Mouse (Mus musculus) lung, embryonic 16.5 days (tissue): ENCODE measurements around the gene Cgref1. TPM values are rescaled to one million over a fixed set of nuclear protein-coding genes. Genes with fewer than 3 reads are reported as not detected.

ENCODE experiments used
- ATAC-seq: fragments of 200-750 bp; cut with Nextera tagmentation; 2 replicates; pipeline ENCODE4 v1.8.0; 2017; ENCODE audit warnings: low read depth, mild to moderate bottlenecking, moderate library complexity
- H3K27ac ChIP-seq: fragments of 300-500 bp; sonication (generic); 2 replicates; pipeline ENCODE4 v1.5.1; 2014; ENCODE audit warnings: mild to moderate bottlenecking, control low read depth, low read length
- H3K27me3 ChIP-seq: fragments of 300-500 bp; sonication (generic); 2 replicates; pipeline ENCODE4 v1.6.1; 2014; ENCODE audit warnings: low read depth, low read length, mixed read lengths; ENCODE audit not compliant: control insufficient read depth, insufficient read depth
- H3K36me3 ChIP-seq: fragments of 300-500 bp; sonication (generic); 2 replicates; pipeline ENCODE4 v1.6.1; 2014; ENCODE audit warnings: low read length; ENCODE audit not compliant: control insufficient read depth, insufficient read depth
- H3K4me1 ChIP-seq: fragments of 300-500 bp; sonication (generic); replicated peaks from 2 replicates; pipeline ENCODE4 v1.6.1; 2014; ENCODE audit warnings: low read length, mixed read lengths; ENCODE audit not compliant: control insufficient read depth, insufficient read depth
- H3K4me2 ChIP-seq: fragments of 300-500 bp; sonication (generic); 2 replicates; pipeline ENCODE4 v1.6.1; 2014; ENCODE audit warnings: low read depth, low read length, control low read depth
- H3K4me3 ChIP-seq: fragments of 300-500 bp; sonication (generic); 2 replicates; pipeline ENCODE4 v1.5.1; 2014; ENCODE audit warnings: mild to moderate bottlenecking, low read length, control low read depth
- H3K9ac ChIP-seq: fragments of 300-500 bp; sonication (generic); 2 replicates; pipeline ENCODE4 v1.6.1; 2014; ENCODE audit warnings: low read length, control low read depth
- H3K9me3 ChIP-seq: fragments of 300-500 bp; sonication (generic); 2 replicates; pipeline ENCODE4 v1.6.1; 2016; ENCODE audit warnings: low read length; ENCODE audit not compliant: control insufficient read depth
- WGBS: fragments of 180-500 bp; shearing (Covaris S2); extraction: QIAGEN DNeasy Blood & Tissue Kit; methylation state at CpG from one replicate; pipeline ENCODE4 v1.1.7; 2014; 5-methylcytosine and 5-hydroxymethylcytosine counted together
- polyA plus RNA-seq: library from polyadenylated mRNA; unstranded; fragments of >200 nt; fragmentation: Nextera tagmentation; extraction: Ambion mirVana; gene quantifications from 2 replicates; pipeline ENCODE4 v1.2.1, GENCODE M21; 2015

Cgref1 gene
- polyA plus RNA-seq, 1 experiment from 2014 or later, result 3.3 TPM

DNA sequence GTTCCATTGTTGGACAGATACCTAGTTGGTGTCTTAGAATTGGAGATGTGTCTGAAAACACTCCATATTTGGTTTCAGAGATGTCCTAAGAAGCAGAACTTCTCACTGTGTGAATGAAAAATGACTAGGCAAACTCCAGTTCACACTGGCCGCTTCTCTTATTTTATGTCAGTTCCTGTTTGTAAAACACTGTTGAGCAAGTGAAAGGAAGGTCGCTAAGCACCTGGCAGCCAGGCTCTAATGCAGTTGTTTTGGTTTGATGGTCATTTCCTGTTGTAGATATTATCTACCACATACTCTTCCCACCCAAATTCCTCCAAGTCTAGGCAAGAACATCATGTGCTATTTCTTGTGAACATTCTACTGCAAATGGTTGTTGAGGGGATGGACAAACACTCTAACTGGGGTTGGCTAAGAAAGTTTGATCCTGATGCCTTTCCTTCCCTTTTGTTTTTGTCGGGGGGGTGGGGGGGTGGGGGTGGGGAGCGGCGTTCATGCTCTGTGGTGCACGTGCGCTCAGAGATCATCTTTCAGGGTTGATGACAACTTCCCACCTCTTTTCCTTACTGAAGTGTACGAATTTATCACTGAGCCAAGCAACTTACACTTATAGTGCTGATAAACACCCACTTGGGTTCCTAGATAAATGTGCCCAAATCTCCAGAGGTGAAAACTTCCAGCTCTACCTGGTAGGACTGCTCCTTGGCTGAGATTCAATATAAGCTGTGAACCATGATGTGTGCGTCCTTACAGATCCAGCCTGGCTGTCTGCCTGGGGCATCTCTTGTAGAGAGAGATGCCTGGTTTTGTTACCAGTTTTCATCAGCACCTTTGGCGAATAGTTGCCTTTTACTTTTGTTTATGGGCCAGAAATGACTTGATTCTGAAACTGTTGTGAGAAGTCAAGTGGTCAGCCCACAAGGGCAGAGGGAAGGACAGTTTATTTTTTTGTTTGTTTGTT is 16.4 kb upstream of the Cgref1 start:
- Histone ChIP-seq H3K9me3 (no peaks in the 10 kb centered on the region), H3K27ac (no peak overlapping the region), H3K9ac (no peak overlapping the region), H3K4me3 (no peak overlapping the region), H3K4me1 (peaks cover 15% of the 10 kb centered on the region), H3K27me3 (no peaks in the 10 kb centered on the region), H3K36me3 (peaks cover 10% of the 10 kb centered on the region), H3K4me2 (no peak overlapping the region)
- ATAC-seq, result no peak
- WGBS, result 50% methylated on average over 10 of the region's 10 CpGs

DNA sequence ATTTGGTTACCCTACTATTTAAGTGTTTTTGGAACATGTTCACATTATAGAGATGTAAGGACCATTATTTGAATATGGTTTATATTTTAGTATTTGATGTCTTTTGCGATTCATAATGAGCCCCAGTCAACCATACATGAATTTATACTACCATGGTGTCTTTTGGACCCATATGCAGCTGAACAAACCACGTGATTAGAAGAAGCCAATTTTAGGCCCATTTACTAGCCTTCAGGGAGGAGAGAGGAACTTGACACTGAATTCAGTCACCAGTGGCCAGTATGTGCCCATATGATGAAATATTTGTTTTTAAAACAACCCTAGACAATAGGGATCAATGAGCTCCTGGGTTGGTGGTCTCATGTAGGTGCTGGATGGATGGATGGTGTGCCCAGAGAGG is 15.4 kb upstream of the Cgref1 start:
- H3K4me1 ChIP-seq, result peaks cover 15% of the 10 kb centered on the region
- H3K4me3 ChIP-seq, result no peak overlapping the region; the same call in 1 of the 2 replicates

GRCm38 (mm10) chr5:30959966-30960501 is 14.6 kb upstream of the Cgref1 start, which contains the start of gene Preb:
Gene Preb, minus strand, starts transcription at chr5:30960361.
- H3K9ac ChIP-seq, result peak within 1 kb of the TSS; percentile 81
- under 1% methylated on average over 56 of the region's 56 CpGs for WGBS

More for the DNA sequence above, 15.4 kb upstream of the Cgref1 start:
- Histone ChIP-seq H3K27ac (no peak overlapping the region; the same call in 1 of the 2 replicates), H3K9ac (no peak overlapping the region), H3K27me3 (no peaks in the 10 kb centered on the region), H3K36me3 (peaks cover 12% of the 10 kb centered on the region), H3K4me2 (peak overlapping the region; percentile 62), H3K9me3 (no peaks in the 10 kb centered on the region)
- ATAC-seq, result no peak
- WGBS, result 79% methylated on average over 2 of the region's 2 CpGs

DNA sequence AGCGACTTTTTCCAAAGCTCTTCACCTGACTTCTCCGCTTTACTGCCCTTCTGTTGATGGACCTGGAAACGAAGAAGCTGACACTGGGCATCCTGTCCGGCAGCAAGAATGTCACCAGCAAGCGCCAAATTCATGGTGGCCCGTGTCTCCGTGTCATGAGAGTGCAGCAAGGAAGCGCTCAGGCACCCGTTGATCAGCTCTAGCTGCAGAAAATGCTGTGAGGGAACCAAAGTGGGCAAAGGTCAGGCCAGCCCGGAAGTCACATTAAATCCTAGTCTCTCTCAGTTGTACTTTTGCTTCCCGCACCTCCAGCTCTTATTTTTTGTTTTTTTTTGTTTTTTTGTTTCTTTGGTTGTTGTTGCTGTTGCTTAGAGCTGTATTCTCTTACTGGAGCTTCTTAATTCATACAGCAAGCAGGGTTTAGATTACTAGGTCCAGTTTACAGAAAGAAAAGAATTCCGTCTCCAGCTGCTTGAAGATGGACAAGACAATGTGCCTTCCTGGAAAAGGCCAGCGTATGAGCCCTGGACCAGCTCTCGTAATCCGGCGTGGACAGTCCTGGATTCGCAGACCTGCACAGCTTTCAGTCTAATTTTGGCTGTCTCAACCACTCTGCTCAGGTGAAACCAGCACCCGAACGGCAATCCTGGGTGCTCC is 13.9 kb upstream of the Cgref1 start:
- Histone ChIP-seq H3K9ac (peak overlapping the region; percentile 81), H3K27me3 (no peaks in the 10 kb centered on the region), H3K4me3 (peak overlapping the region; percentile 69), H3K9me3 (no peaks in the 10 kb centered on the region), H3K4me2 (peak overlapping the region; percentile 81), H3K36me3 (peaks cover 23% of the 10 kb centered on the region), H3K4me1 (peaks cover 15% of the 10 kb centered on the region), H3K27ac (peak overlapping the region; percentile 85; the same call in 1 of the 2 replicates)
- 19% methylated on average over 19 of the region's 19 CpGs for WGBS
- ATAC-seq, result no peak

More at GRCm38 (mm10) chr5:30959966-30960501, 14.6 kb upstream of the Cgref1 start, which contains the start of gene Preb:
- Histone ChIP-seq H3K9me3 (no peaks in the 10 kb centered on the region), H3K4me2 (peak within 1 kb of the TSS; percentile 81), H3K36me3 (peaks cover 16% of the 10 kb centered on the region), H3K27ac (peak within 1 kb of the TSS; percentile 85), H3K4me1 (peaks cover 15% of the 10 kb centered on the region), H3K4me3 (peak within 1 kb of the TSS; percentile 69), H3K27me3 (no peaks in the 10 kb centered on the region)
- ATAC-seq, result peak; percentile 97

DNA sequence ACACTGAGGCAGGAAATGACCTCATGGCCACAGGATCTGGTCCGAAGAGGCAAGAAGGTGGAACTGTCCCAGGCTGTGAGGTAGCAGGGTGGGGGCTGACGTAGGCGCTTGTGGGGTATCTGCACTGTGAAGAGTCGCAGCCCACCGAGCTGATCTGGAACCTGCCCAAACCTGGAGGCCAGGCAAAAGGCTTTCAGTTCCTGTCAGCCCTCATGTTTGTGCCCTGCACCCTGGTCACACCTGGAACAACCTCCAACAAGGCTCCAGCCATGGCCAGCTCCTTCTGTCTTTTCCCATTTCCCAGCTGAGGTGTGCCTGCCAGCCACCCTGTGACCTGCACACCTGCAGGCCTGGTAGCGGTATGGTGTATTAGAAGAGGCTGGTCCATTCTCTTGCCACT is 12.5 kb upstream of the Cgref1 start:
- Histone ChIP-seq H3K9ac (no peak overlapping the region), H3K27me3 (no peaks in the 10 kb centered on the region)

DNA sequence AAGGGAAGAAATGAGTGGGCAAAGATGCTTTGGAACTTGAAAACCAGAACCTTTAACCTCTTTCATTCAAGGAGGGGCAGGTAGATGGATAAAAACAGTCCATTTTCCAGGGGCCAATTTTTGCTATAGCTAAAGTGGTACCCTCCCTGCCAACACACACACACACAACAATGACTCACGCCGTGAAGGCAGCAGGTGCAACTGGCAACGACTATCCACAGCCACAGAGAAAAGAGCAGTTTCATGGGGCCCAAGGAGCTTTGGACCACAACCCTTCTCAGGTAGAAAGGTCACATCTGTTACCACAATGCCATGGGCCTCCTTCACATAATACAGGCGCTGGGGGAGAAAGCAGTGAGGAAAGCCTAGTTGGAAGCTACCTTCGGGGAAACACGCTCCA is 10.4 kb upstream of the Cgref1 start:
- Histone ChIP-seq H3K36me3 (peaks cover 39% of the 10 kb centered on the region), H3K27me3 (no peaks in the 10 kb centered on the region), H3K4me3 (no peak overlapping the region), H3K4me2 (no peak overlapping the region), H3K9me3 (no peaks in the 10 kb centered on the region), H3K4me1 (peaks cover 18% of the 10 kb centered on the region), H3K9ac (no peak overlapping the region), H3K27ac (no peak overlapping the region)
- ATAC-seq, result no peak
- 93% methylated on average over 6 of the region's 6 CpGs for WGBS

More for the DNA sequence above, 12.5 kb upstream of the Cgref1 start:
- Histone ChIP-seq H3K27ac (no peak overlapping the region), H3K9me3 (no peaks in the 10 kb centered on the region), H3K4me1 (peaks cover 15% of the 10 kb centered on the region), H3K36me3 (peaks cover 32% of the 10 kb centered on the region), H3K4me3 (no peak overlapping the region), H3K4me2 (no peak overlapping the region)
- ATAC-seq, result no peak
- 89% methylated on average over 6 of the region's 6 CpGs for WGBS

- Histone ChIP-seq H3K27ac (no peak overlapping the region), H3K4me1 (peaks cover 24% of the 10 kb centered on the region), H3K27me3 (no peaks in the 10 kb centered on the region), H3K9ac (no peak overlapping the region), H3K36me3 (peaks cover 39% of the 10 kb centered on the region), H3K4me3 (no peak overlapping the region), H3K4me2 (no peak overlapping the region), H3K9me3 (no peaks in the 10 kb centered on the region)
- no peak for ATAC-seq
- WGBS, result 92% methylated on average over 9 of the region's 9 CpGs
Observed at GRCm38 (mm10) chr5:30954556-30954955, 9.2 kb upstream of the Cgref1 start.

- Histone ChIP-seq H3K9ac (no peak overlapping the region), H3K4me3 (no peak overlapping the region), H3K27ac (no peak overlapping the region), H3K4me1 (peaks cover 26% of the 10 kb centered on the region), H3K27me3 (no peaks in the 10 kb centered on the region), H3K4me2 (no peak overlapping the region), H3K9me3 (no peaks in the 10 kb centered on the region), H3K36me3 (peaks cover 39% of the 10 kb centered on the region)
- ATAC-seq, result no peak
- 88% methylated on average over 6 of the region's 6 CpGs for WGBS
Observed at GRCm38 (mm10) chr5:30954065-30954464, 8.7 kb upstream of the Cgref1 start.

DNA sequence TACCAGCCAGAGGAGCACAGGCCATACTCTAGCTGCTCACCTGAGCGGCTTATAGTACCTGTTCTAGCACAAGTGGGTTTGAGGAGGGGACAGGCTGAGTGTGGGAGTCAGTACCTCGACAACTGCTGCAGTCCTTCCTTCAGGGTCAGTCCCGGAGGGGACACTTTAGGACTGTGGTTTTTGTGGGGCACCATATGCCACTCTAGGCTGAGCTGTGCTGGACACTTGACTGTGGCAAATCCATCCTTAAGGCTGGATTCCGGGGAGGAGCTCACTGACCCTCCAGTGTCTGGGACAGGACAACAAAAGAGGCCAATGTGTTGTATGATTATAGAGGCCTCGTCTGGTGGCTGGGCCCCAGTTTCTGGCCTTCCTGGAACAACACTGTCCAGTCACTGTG is 7.2 kb upstream of the Cgref1 start:
- no peak overlapping the region for H3K4me2 ChIP-seq
- H3K9ac ChIP-seq, result no peak overlapping the region
- peaks cover 32% of the 10 kb centered on the region for H3K36me3 ChIP-seq
- no peaks in the 10 kb centered on the region for H3K27me3 ChIP-seq
- WGBS, result 74% methylated on average over 5 of the region's 5 CpGs
- no peak overlapping the region for H3K4me3 ChIP-seq
- no peaks in the 10 kb centered on the region for H3K9me3 ChIP-seq
- peaks cover 15% of the 10 kb centered on the region for H3K4me1 ChIP-seq
- ATAC-seq, result no peak
- H3K27ac ChIP-seq, result no peak overlapping the region
